Mouse (Mus musculus): Measurements from ENCODE around the gene Itpr3. TPM values are rescaled to one million over a fixed set of nuclear protein-coding genes. Genes with fewer than 3 reads are reported as not detected.

Itpr3 gene
- polyA plus RNA-seq, 1 experiment = 27.6 TPM

DNA sequence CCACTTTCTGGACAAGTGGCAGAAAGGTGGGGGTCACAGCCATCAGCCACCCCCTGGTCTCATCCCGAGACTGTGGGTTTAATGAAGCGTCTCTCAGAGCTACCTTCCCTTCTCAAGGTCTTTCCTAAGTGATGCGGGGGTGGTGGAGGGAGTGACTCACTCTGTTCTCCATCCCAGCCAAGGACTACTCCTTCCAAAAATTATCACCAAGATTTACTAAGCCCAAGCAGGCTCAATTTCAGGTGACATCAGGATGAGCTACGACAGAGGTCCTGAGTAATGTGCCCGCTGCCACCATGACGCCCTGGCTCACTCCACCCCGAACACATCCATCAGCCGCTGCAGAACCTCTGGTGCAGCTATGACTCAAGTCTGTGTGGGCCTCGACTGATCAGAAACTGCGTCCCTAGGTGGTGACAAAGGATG, 74.1 kb downstream of the Itpr3 start:
- 90% methylated on average over 10 of the region's 10 CpGs for WGBS
- DNase-seq (ENCODE audit: low read depth, low spot score) = no peak

DNA sequence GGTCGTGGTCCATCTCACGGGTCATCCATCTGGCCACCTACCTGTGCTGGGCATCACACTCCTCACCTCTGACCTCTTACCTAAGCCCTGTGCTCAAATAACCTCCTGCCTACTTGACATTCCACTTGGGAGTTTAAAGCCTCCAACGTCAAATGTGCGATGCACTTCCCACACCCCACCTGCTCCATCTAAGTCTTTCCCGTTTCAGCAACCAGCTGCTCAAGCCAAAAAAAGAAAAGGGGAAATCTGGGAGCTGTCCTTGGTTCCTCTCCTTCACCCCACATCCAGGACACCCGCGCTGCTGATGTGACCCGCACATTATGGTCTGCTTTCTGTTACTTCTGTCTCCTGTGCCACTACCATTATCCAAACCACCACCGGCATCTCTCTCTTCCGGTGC, 75.1 kb downstream of the Itpr3 start:
- DNase-seq (ENCODE audit: low read depth, low spot score) = no peak
- 89% methylated on average over 10 of the region's 10 CpGs for WGBS

DNA sequence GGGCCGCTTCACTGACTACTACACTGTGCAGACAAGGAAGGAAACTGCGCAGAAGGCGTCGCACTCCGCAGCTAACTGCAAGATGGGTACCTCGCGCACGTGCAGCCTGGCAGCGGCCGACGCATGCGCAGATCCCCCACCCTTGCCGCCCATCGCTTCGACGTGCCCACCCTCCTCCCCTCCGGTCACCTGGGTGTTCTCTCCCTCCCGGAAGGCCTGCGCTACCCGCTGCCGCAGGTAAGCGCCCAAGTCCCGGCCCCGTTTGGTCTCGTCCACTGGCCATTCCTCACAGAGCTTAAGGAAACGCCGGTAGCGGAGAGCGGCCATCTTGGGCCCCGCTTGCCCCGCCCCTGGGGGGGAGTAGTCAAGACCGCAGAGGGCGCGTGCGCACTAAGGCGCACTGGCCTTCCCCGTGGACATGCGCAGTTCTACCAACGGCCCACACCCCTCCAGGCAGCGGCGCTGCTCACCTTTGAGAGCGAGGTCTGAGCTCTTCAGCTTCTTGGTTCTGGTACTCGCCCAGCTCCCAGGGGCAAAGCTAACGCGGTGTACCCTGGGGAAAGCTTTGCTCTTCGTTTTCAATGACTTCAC, 76.5 kb downstream of the Itpr3 start, which contains the start of gene Uqcc2:
TSS of gene Uqcc2 (minus strand) at position 366 of the 591 bp plus-strand sequence.
- WGBS = under 1% methylated on average over 46 of the region's 46 CpGs
- DNase-seq (ENCODE audit: low read depth, low spot score) = peak; percentile 89

DNA sequence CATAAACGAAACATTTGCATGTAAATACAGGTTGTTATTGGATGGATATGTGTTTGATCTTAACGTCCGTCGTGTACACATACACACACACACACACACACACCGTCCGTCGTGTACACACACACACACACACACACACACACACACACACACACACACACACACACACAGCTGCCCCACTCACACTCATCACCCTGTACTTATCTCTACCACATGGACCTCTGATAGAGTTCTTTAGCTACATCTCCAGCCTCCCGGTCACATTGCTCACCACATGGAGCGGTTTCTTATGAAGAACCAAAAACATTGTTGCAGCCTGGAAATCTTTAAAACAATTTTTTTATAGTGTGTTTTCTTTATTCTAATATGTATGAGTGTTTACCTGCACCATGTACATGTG, 77.1 kb downstream of the Itpr3 start:
- DNase-seq (ENCODE audit: low read depth, low spot score) = no peak
- 25% methylated on average over 9 of the region's 9 CpGs for WGBS

DNA sequence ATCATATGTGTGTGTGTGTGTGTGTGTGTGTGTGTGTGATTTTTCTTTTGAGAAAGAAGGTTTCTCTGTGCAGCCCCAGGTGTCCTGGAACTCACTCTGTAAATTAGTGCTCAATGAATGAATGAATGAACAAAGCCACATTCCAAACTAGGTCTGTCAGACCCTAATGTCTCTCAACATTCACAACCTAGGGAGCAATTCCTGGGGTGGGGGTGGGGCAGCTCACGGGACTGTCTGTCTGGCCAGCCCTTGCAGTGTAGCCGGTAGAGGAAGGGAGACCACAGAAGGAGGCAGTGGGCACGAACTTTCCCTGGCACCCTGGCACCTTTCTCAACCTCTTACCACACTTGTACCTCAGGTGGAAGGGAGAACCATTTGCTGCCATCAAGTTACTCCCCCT, 77.6 kb downstream of the Itpr3 start:
- DNase-seq (ENCODE audit: low read depth, low spot score) = no peak
- 28% methylated on average over 3 of the region's 3 CpGs for WGBS

DNA sequence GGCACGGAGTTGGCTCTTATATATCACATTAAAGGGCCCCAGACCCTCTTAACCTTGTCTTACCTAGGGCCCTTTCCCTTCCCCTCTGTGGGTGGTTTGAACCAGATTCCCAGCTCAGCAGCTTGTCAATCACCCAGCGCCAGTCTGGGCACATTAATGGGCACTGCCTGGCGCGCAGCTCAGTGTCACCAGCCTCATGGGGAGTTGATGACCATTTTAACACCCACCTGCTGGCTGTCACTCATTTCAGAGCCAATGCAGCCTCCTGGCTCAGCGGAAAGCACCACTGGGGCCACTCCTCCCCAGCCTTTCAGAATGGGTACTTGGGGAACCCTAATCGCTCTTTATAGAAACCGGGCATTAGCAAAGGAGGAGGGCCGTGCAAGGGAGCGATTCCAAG, 81.3 kb downstream of the Itpr3 start:
- 83% methylated on average over 9 of the region's 9 CpGs for WGBS
- DNase-seq (ENCODE audit: low read depth, low spot score) = no peak

DNA sequence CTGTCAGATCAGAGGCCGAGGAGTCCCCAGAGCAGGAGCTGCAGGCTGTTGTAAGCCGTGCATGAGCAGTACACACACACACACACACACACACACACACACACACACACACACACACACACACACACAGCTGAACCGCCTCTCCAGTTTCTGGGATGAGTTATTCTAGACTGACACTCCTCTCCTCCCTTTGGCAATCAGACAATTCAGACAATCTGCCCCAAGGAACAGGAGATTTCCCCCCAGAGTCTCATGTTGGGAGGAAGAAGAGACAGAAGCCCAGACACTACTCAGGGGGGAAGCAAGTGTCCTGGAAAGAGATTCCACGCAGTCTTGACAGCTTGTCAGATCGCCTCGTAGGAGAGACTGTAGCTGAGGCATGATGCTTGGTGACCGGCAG, 82.2 kb downstream of the Itpr3 start:
- 64% methylated on average over 7 of the region's 7 CpGs for WGBS
- no peak for DNase-seq (ENCODE audit: low read depth, low spot score)

DNA sequence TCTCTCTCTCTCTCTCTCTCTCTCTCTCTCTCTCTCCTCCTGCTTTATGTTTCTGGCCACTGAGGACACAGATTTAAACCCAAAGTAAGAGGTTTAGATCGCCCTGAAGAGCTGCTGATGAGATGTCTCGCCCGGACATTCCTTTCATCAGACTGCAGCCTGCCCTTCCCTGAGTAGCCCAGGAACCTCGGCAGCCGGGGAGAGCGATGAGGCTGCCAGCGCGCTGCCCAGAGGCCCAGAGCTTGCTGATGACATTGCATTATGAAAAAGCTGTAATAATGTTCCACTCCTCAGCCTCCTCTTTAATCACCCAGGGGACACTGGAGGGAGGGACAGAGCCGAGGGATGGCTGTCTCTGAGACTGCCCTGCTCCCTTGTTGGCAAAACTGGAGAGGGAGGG, 83.2 kb downstream of the Itpr3 start:
- DNase-seq (ENCODE audit: low read depth, low spot score) = no peak
- WGBS = 70% methylated on average over 9 of the region's 9 CpGs

DNA sequence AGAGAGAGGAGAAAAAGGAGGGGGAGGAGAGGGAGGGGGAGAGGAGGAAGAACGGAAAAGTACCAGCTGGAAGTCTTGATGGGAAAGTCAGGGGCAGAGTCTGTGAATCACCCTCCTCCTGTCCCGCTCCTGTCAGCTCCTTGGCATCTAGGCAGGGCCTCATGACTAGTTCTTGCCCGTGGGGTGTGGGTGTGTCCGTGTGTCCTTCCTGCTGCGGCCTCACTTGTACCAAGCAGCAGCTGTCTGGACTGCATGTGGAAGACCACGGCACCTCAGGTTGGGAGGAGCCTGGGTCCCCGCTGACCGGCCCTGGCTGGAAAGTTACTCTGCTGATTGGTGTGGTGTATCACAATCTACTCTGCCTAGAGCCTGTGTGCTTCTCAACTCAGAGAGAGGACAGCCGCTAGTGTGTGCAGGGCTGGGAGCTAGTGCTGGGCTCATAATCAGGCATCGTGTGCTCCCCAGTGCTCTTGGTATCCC, 84.9 kb downstream of the Itpr3 start:
- no peak for DNase-seq (ENCODE audit: low read depth, low spot score)
- 13% methylated on average over 10 of the region's 10 CpGs for WGBS

DNA sequence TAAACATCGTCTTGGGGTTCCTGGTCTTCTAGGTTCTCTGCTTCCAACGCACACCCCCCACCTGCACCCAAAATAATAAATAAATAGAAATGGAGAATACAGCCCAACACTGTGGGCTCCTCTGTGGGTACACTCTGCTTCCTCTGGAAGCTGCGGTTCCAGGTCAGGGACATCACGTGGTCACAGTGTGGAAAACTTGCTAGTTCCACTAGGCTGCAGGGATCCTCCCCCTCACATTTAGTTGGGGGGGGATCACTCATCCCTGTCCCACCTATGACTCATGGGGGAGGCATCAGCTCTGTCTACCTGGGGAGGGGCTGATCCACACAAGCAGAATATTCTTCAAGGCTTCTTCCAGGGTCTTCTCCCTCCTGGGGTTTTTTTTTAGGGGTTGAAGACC, 87.0 kb downstream of the Itpr3 start:
- DNase-seq (ENCODE audit: low read depth, low spot score) = no peak
- 65% methylated on average over 4 of the region's 4 CpGs for WGBS

DNA sequence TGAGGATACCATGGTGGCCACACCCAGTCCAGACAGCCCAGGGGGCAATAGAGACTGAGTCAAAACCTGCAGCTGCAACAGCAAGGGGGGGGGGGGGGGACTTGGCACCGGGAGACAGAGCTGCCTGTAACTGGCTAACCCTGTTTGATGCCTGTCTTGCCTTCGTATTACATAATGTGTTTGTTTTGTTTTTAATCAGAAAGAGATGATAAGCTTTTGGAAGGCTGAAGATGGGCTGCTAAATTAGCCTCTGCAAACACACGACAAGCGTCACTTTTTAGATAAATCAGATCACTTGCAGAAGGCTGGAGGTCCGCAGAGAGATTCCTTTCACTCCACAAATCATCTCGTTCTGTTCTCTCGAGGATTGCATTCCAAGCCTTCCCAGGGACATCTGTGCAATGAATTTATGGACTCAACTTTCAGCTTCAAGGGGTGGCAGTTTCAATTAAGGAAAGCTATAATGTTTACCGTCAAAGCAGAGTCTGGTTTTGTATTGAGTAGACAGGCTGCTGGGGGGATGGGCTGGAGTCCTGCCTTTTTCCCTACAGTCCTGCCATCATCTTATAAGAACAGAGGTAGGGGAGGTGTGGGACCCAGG, 89.3 kb downstream of the Itpr3 start:
- WGBS = 9% methylated on average over 8 of the region's 8 CpGs
- DNase-seq (ENCODE audit: low read depth, low spot score) = no peak

DNA sequence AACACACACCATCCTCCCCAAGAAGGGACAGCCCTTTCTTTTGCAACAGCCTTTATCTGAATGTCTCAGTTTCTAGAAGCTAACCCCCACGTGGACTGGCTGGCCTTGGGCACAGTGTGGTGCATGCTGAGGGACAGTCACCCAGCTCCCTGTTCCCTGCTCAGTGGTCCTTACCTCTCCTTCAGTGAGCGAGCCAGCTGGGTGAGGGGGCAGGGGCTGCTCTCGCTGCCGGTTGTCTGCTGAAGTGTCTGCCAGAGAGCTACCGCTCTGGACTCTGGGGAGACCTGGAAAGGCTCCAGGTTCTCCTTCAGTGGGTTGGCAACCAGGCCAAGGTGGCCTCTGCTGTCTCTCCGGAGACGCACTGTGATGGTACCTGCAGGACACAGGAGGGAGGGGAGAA, 93.8 kb downstream of the Itpr3 start:
- 71% methylated on average over 7 of the region's 7 CpGs for WGBS
- DNase-seq (ENCODE audit: low read depth, low spot score) = no peak

DNA sequence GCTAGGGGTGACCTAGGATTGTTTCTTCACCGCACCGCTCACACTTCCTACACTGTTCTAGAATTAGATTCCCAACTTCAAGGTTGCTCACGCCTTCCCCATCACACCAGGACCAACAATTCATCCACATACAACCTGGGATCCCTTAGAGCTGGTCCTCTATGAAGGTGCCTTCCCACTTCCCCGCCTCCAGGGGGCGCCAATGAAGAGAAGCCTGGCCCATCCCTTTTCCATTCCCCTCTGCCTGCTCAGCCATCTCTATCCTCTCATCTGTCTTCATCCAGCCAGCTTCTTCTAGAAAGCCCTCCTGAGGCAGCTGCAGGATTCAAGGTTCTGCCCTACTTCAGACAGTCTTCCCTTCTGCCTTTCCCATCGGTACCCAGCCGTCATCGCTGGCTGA, 94.3 kb downstream of the Itpr3 start:
- no peak for DNase-seq (ENCODE audit: low read depth, low spot score)

DNA sequence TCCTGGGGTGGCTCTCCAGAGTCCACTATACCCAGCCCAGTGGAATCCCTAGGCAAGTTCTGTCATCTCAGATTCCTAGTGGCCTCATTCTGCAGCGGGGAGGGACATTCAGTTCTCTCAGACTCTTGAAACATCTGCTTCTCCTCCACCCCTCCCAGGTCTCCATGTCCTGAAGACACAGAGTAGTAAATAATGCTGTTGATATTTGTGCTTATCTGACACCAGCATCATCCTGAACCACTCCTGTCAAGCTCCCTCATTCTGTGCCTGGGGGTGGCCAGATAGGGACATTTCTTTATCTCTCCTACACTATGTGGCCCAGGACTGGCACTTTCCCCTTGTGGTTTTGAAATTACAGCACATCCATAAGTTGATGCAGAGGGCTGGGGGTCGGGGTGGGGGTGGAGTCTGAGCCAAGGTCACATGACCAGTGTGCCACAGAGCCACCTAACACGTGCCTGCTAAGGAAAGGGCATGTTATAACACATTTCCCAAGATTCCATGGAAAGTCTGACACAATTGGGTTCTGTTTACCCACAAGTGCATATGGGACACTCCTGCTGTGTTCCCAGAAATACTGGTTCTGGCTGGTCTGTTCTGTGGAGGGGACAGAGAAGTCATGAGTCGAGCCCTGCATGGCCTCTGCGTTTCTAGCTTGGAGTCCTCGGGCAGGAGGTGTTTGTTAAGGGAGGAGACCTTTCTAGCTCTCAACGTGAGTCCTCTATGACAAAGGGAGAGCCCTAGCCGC, 96.0 kb downstream of the Itpr3 start:
- 31% methylated on average over 8 of the region's 8 CpGs for WGBS
- no peak for DNase-seq (ENCODE audit: low read depth, low spot score)

More for the DNA sequence above, 94.3 kb downstream of the Itpr3 start:
- WGBS = 70% methylated on average over 8 of the region's 8 CpGs

DNA sequence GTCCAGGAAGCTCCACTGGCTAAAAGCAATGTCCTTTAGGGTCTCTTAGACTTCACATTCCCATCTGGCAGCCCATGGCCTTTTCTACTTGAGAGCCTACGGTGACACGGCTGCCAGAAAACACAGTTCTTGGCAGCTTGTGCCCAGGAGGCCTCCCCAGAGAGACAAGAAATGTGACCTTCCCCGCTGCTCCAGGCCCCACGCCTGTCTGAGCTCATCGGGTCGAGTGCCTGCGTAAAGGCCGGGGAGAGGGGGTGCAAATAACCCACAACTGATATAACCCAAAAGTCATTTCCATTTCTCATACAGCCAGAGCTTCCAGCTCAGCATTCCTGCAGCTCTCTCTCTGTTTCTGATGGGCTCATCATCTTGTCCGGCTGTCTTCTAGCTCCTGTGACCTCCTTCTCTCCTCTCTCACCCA, 96.7 kb downstream of the Itpr3 start:
- DNase-seq (ENCODE audit: low read depth, low spot score) = no peak
- 37% methylated on average over 9 of the region's 9 CpGs for WGBS

DNA sequence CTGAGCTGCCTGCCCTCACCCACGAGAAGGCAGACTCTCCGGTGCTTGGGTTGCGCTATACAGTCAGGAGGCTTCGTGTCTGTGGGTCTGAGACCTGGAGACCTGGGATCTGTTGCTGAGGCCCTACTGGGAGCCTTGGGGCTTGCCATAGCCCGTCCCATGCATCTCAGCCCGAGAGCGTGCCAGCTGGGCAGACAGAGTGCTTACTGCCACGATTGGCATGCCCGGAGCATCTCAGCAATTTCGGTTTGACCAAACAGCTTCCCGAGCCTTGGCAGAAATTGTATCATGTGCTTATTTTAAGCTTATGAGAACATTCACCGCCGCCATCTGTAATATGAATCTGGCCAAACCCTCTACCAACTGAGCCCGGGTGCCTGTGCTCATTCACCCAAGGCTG, 97.2 kb downstream of the Itpr3 start:
- 81% methylated on average over 14 of the region's 14 CpGs for WGBS
- DNase-seq (ENCODE audit: low read depth, low spot score) = no peak

DNA sequence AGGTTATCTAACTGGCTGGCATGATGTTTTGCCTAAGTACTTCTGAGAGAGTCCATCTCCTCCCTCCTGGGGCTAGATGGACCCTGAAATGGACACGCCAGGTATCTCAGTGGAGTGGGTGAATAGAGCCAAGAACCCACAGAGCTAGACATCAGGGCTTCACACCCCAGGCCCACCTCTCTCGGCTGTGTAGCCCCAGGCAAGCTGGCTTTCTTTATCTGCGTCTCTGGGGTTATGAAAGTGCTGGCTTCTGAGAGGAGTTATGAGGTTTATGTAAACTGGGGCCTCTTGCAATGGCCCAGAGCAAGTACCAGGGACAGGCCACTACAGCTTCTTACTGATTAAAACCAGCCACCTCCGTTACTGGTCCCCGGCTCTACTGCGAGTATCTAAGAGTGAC, 97.8 kb downstream of the Itpr3 start:
- no peak for DNase-seq (ENCODE audit: low read depth, low spot score)
- WGBS = 78% methylated on average over 6 of the region's 6 CpGs

DNA sequence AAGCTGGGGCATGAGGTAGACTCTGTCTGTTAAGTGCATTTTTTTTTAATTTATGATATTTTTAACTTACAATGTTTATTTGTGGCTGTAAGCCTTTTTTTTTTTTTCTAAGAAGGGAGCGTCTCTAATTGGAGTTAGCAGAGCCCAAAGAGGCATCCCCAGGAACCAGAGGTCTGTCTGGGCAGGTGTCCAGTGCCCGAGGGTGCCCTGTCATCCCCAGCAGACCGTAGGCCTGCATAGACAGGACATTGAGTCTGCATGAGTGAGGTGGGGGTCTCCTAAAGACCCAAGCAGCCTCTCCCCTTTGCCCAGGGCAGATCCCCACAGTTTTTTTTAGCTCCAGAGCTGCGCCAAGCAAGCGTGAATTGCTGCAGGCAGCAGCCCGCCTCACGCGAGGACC, 98.6 kb downstream of the Itpr3 start:
- DNase-seq (ENCODE audit: low read depth, low spot score) = no peak
- WGBS = 87% methylated on average over 8 of the region's 8 CpGs

DNA sequence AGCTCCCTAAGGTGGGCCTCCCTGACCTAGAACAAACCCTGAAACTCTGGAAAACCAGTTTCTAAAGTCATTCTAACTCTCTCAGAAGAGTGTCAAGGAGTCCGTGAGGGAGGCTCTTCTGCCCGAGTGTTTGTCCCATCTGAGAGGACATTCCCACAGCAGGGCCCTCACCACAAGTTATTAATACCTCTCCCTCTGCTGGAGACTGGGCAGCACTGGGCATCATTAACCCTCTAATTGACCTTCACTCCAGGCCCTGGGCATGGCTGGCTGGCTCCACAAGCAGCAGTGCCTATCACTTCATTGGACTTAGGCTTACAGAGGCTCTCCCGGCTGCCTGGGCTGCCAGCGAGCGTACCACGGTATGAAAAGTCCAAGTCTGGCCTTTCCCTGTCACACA, 101.3 kb downstream of the Itpr3 start:
- WGBS = 87% methylated on average over 6 of the region's 6 CpGs

DNA sequence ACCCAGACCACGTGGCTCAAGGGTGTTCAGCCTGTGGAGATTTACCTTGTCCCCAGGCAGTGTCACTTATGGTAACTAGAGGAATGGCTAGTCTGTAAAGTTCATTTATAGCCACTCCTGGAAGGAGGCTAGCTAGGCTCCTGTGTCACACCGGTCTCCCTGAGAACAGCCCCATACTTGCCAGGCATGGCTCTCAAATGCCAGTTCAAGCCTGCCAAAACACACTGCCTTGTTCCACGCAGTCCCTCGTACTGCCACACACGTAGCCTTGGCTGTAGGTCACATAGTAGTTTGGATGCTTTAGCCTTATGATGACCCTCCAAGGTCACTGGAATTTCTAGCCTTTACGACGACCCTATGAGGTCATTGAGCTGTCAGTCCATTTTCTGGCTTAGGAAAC, 102.1 kb downstream of the Itpr3 start:
- no peak for DNase-seq (ENCODE audit: low read depth, low spot score)
- WGBS = 78% methylated on average over 7 of the region's 7 CpGs

More for the DNA sequence above, 101.3 kb downstream of the Itpr3 start:
- DNase-seq (ENCODE audit: low read depth, low spot score) = no peak

DNA sequence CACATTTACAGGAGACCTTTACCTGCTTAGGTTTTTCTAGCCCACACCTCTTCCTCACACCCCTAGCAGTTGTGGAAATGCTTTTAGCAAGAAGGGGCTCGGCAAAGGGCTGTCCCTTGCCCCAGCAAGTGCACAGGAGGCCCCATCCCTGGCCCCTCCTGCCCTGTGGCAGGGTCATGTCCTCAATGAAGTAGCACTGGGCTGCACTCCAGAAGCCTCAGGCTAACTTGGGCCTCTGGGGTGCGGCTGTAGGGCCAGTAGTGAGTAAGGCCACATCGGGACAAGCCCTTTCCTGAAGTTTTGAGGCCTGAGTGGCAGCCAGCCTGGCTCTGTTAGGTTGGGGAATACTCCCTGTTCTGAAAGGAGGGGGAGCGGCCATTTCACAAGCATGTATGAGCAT, 103.8 kb downstream of the Itpr3 start:
- no peak for DNase-seq (ENCODE audit: low read depth, low spot score)
- WGBS = 35% methylated on average over 4 of the region's 4 CpGs

All from large intestine, adult 2 months (tissue).